Mouse (Mus musculus) T-cell, adult 66 days (primary cell): ENCODE data around the gene Minpp1. TPM values are rescaled to one million over a fixed set of nuclear protein-coding genes. Genes with fewer than 3 reads are reported as not detected.

Experiments
- total RNA-seq, 2 experiments: library from RNA; stranded (reverse); gene quantifications; 3 replicates in 1 of 2; 4 replicates in 1 of 2; pipeline ENCODE4 v1.2.4; 2023

Gene Minpp1
- total RNA-seq: 10 to 100 TPM; 32.9 to 37.3 TPM

GRCm38 (mm10) chr19:32485681-32486105, at the start of gene Minpp1:
TSS of gene Minpp1 (plus strand) at chr19:32485769.

GRCm38 (mm10) chr19:32466478-32466877, 19.1 kb upstream of the Minpp1 start, which contains the start of gene Rpl9-ps6:
TSS of gene Rpl9-ps6 (minus strand) at chr19:32466578.

Other genes starting within 250 kb of the Minpp1 start
- 10 to 100 TPM; 83.9 to 97.0 TPM for gene Sgms1, start 96.1 kb upstream of the Minpp1 start, total RNA-seq
- 100 to 1,000 TPM; 107 to 122 TPM for gene Rpl9-ps6, start 19.2 kb upstream of the Minpp1 start, total RNA-seq
- gene Papss2, start 110.0 kb downstream of the Minpp1 start, total RNA-seq: under 1 TPM; 0.29 to 0.33 TPM